Mouse (Mus musculus) cerebellum, adult (tissue): ENCODE data around the gene Gpr132.

ENCODE experiments used
- ATAC-seq: cut with Nextera tagmentation; 2 replicates; pipeline ENCODE4 v1.9.2; 2017; ENCODE audit warnings: mild to moderate bottlenecking, moderate library complexity, mixed read lengths; ENCODE audit not compliant: insufficient number of reproducible peaks, low FRiP score, low TSS enrichment

The Gpr132 gene

DNA sequence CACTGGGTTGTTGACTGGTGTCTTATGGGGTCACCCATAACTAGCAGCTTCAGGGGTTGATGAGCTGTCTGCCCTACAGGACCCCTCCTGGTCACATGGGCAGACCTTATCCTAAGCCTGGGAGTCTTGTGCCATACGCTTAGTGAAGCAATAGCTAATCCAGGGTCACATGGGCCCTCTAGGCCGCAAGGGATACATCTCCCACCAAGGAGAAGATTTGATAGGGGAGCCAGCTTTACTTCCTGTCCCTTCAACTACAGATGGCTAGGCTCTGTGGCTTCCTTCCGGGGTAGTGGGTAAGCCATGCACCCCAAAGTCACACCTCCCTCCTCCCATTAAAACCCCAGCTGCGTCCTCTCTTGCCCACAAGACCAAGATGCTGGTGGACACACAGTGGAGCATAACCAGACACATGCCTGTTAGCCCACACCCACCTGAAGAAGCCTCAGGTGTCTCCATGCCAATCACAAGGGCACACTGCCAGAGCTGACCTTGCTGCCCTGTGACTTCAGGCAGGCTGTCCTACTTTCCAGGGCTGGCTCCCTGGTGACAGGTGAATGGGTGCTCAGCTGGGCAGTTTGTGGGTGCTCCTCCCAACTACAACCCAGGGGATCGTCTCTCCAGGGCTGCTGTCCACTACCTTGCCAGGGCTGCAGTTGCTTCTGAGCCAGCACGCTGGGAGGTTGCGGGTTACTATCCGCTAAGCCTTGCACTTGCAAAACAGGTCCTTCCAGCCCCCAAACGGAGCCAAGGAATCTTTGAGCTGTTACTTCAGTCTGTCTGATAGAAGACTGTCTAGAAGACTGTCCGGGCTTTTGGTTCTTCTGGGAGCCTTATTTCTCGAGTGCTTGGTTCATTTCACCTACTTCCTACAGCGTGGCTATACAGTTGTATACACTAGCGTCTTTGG lies at the start of gene Gpr132:
Gene Gpr132, minus strand, starts transcription at position 51 of the 910 bp plus-strand sequence.
- no peak for ATAC-seq

- ATAC-seq, result no peak
Observed at GRCm38 (mm10) chr12:112917486-112917885, 49.5 kb upstream of the Gpr132 start.

GRCm38 (mm10) chr12:112916698-112917400 lies 48.8 kb upstream of the Gpr132 start:
- ATAC-seq, result no peak

GRCm38 (mm10) chr12:112915587-112915986 lies 47.6 kb upstream of the Gpr132 start:
- no peak for ATAC-seq

DNA sequence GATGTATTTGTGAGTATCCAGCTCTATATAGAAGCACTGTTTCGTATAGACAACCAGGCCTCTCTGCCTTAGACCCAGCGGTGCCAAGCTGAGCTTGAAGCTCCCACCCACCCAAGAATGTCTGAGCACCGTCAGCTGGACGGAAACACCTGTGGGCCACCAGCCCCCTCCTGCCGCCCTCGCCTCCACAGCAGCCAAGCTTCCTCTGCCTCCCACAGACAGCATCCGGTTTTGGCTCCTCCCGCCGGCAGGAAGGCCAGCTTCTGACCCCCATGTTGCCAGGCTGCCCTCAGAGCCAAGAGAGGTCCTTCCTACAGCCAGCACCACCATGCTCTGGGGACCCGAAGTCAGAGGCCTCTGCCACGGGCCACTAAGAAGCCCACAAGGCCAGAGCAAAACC lies 46.5 kb upstream of the Gpr132 start:
- ATAC-seq, result no peak

GRCm38 (mm10) chr12:112912951-112913745 lies 45.1 kb upstream of the Gpr132 start:
- ATAC-seq, result no peak; the same call in 1 of the 2 replicates

DNA sequence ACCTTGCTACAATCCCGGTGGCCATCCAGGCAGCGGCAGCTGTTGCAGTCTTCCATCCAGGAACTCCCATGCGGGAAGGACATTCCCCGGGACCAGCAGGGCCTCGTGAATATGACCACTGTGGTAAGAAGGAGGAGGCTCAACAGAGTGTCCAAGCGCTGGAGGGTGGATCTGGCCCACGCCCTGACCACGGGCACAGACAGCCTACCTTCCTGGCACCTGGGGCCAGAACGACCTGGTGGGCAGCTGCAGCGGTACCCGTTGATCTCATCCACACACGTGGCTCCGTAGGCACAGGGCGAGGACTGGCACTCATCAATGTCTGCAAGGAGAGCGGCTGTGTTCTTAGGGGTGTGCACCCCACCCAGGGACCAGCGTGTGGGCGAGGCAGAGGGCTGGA lies 43.7 kb upstream of the Gpr132 start:
- ATAC-seq, result no peak

DNA sequence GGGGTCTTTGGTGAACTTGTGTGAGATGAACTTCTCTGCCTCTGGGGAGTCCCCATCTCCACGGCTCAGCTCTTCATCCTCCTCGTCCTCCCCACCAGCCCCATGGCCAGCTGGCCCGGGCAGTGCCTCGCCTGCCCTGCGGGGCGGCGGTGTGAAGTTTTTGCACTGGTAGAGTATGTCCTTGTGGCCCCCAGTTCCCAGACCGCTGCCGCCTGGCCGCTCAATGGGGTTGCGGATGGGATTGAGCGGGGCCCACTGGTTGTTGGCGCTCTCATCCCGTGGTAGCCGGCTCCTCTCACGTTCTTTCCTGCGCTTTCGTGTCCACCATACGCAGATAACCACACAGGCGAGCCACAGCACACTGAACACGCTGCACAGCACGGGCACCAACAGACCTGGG lies 41.0 kb upstream of the Gpr132 start:
- ATAC-seq, result no peak

- no peak for ATAC-seq
Observed at GRCm38 (mm10) chr12:112905001-112905400, 37.0 kb upstream of the Gpr132 start.

GRCm38 (mm10) chr12:112903941-112904340 lies 35.9 kb upstream of the Gpr132 start:
- ATAC-seq, result no peak

DNA sequence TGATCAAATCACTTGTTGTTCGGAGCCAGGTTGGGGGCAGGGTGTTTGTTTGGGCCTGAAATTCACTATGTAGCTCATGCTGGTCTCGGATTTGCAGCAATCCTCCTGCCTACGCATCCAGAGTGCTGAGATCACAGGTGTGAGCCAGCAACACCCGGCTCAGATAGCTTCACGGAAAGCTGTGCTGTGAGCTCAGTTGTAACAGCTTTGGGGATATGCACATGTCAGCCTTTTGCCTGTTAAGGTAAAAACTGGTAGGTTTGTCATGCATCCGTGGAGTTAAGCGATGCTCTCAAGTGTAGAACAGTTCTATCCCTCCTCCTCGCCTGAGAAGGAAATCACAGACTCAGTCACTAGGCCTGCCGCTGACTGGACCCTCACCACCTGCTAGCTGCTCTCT lies 32.6 kb upstream of the Gpr132 start:
- ATAC-seq, result no peak

DNA sequence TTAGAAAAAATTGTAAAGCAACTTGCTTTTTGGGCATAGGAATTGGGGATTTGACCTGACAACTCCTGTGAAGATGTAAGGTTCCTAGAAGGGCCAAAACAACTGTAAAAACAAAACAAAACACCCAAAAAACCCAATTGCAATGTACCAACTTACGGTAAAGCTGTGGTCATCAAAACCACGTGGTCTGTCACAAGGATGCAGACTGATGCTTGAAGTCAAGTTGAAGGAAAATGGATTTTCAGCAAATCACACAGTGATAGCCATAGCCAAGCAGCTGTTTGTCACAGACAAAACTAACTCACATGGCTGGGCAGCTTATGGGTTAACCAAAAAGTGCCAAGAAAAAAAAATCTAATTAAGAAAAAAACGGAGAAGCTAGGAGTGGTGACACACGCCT lies 30.9 kb upstream of the Gpr132 start:
- ATAC-seq, result no peak

DNA sequence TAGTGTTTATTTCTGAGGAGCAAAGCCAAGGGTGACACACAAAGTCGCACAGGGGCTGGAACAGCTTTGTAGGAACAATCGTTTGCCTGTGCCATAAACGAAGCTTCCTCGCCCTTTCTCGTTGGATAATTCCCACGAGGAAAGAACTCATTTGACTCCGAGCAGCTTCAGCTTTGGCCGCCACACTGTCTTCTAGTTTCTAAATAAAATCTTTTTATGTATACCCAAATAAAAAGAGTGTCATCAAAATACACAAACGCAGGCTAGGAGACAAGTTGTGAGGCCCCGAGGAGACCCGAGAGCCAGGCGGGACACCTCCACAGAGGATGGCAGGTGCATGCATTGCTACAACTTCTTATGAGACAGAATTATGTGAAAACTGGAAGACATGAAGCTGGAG lies 30.3 kb upstream of the Gpr132 start:
- no peak for ATAC-seq

DNA sequence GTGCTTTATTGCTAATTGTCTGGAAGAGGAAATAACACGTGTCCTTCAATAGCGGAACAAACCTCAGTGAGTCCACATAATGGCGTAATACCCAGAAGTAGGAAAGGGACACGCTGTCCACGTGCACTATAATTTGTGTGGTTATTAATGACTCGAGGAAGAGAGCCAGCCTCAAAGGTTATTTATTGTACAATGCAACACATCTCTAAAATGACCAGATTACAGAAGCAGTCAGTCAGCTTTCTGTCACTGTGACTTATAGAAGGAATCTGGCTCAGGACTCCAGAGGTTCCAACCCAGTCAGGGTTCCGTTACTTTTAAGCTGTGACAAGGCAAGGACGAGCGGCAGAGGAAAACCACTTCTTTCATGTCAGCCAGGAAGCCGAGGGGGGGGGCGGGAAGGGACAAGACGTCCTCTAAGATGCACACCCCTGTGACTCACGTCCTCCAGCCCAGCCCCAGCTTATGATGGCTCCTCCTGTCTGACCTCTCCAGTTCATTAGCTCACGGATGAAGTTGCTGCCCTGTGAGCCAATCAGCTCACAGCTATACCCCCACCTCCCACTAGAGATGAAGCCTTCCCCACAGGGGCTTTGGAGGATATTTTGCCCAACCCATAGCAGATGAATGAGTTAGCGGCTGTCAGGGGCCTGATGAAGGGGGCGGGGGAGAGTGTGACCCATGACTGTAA lies 29.6 kb upstream of the Gpr132 start:
- no peak for ATAC-seq

DNA sequence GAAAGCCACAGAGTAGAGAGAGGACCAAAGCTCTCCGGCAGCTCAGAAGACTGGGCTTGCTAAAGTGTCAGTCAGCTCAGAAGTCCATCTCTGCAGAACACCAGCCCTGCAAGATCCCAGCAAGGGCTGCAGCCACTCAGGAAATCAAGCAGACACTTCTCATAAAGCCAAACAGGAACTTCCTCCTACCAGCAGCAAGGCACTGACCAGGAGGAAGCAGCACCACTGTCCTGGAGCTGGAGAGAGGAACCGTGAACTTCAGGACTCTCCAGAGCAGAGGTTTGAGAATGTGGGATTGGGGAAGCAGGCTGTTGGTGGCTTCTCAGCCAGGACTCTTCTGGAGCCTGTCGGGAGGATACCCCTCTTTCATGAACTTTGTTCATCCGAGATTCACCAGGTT lies 26.9 kb upstream of the Gpr132 start:
- ATAC-seq, result no peak

DNA sequence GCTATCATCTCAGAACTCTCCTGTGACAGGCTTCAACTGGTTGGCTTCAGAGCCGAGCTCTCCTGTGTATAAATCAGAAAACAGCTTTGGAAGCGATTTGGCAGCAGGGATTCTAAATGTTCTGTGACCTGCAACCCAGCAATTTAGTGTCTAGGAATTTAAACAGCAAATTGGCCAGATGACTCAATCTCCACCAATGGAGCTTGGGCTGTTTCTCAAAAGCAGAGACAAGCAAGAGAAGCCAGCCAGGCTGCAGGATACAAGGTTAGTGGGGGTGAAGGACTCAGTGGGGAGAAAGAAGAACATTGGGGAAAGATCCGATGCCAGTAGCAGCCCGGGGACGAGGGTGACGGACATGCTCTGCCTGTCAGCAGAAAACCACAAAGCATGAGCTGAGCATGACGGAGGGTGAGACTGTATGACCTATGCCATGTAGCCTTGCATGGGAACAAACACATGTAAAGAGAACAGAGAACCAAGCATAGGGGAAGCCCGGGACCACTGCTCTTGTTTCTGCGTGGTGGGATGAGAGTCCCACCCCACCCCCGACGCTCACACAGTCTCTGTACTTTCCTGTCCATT lies 26.4 kb upstream of the Gpr132 start:
- ATAC-seq, result no peak

DNA sequence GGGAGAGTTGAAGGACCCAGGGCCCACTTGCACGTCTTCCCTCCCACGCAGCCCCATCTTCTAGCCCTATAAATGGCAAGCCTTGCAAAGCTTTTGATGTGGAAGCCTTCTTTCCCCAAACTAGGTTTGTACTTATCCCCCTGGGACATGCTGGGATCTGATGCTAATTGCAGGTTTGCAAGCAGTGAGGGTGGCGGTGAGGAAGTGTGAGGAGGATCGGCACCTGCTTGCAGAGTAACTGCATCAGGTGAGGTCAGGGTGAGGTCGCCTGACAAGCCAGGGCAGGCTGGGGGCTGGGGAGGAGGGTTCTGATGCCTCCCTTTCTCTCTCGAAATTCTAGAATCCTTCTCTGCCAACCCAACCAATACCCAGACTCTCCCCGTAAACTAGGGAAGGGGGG lies 17.4 kb upstream of the Gpr132 start:
- ATAC-seq, result no peak

GRCm38 (mm10) chr12:112881301-112881815 lies 13.3 kb upstream of the Gpr132 start:
- ATAC-seq, result 0 out of 2 replicates have a peak, but pooled peaks have one; percentile 31

DNA sequence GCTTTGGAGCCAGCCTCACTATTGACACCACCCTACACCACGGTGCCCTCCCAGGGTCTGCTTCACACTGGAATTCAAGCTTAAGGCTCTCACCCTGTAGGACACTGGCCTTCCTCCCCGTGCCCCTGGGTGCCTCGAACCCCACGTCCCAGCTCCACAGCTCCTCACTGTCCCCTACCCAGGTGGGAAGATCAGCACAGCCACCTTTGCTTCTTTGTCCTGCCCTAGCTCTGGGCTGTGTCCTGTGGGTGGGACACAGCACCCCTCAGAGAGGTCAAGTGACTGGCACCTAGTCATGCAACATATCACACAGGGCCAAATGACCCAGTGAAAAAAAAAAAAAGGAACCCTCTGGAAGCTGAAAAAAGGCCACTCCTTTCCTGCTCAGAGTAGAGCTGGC lies 12.6 kb upstream of the Gpr132 start:
- no peak for ATAC-seq

- no peak for ATAC-seq
Observed at GRCm38 (mm10) chr12:112879731-112880130, 11.7 kb upstream of the Gpr132 start.
